Mouse (Mus musculus): ENCODE measurements around the gene Slbp. TPM values are rescaled to one million over a fixed set of nuclear protein-coding genes. Genes with fewer than 3 reads are reported as not detected.
A peak's percentile ranks its signal among the peaks of the same experiment; 100 is the strongest.

The Slbp gene
- polyA plus RNA-seq, 1 experiment = 87.4 TPM

- DNase-seq = no peak
- Histone ChIP-seq H3K27me3 (ENCODE audit: control insufficient read depth, insufficient read depth, low read length) (no peaks in the 10 kb centered on the region), H3K27ac (ENCODE audit: control insufficient read depth, insufficient read depth, low read length) (no peak overlapping the region), H3K4me3 (ENCODE audit: control insufficient read depth, insufficient read depth, low read length) (peak overlapping the region; percentile 60), H3K4me1 (replicated peaks; ENCODE audit: control insufficient read depth, insufficient read depth, low read length) (peaks cover 10% of the 10 kb centered on the region), H3K36me3 (ENCODE audit: control insufficient read depth, insufficient read depth, low read length) (0 out of 2 replicates have a peak, but pooled peaks cover 4% of the 10 kb centered on the region)
- WGBS = under 1% methylated on average over 26 of the region's 26 CpGs
- TF ChIP-seq CTCF (IDR thresholded peaks at IDR 0.05; ENCODE audit: borderline replicate concordance, control insufficient read depth, extremely low read depth, insufficient read depth, low read length, poor library complexity) = no peak
- no peak for TF ChIP-seq POLR2A (IDR thresholded peaks at IDR 0.05; ENCODE audit: control insufficient read depth, extremely low read depth, insufficient read depth, low read length, poor library complexity)
These were observed 6.3 kb upstream of the Slbp start for GRCm38 (mm10) chr5:33658664-33659050.

DNA sequence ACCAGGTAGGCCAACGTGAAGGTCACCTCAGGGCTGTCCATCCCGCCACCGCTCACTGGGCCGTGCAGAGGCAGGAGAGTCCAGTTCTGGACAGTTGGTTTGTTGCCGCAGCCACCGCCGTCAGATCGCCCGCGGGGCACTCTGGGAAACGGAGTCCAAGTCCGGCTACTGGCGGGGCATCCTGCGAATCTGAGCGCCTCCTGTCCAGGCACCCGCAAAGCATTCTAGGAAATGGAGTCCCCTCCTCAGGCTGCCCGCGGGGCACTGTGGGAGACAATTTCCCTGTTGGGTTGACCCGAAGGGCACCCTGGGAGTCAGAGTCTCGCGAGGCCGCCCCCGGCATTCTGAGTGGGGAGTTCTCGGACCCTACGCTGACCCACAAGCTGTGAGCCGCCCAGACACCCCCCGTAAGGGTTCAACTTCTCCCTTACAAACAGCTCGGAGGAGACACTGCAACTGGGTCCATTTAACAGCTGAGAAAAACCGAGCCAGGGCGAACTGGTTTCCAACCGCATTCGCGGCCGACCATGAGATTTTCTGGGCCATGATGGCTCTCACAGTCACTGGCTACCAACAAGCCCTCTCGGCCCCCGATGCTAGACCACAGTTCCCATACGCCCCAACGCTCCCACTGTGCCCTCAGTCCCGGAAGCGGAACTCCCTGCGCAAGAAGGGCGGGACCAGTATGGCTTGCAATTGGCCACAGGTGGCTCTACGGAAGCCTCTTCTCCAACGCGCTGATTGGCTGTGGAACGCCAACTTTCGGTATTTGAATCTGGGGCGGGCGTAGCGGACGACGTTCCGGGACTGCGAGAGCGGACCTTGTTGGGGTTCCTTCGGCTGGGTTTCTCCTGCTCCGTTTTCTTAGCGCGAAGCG is 5.7 kb upstream of the Slbp start, which contains the start of the genes Tacc3 and Tmem129:
TSS of gene Tacc3 (plus strand) at position 342 of the 877 bp plus-strand sequence.
TSS of gene Tmem129 (minus strand) at position 630 of the 877 bp plus-strand sequence.
- under 1% methylated on average over 60 of the region's 60 CpGs for WGBS
- H3K36me3 ChIP-seq (ENCODE audit: control insufficient read depth, insufficient read depth, low read length) = 0 out of 2 replicates have a peak, but pooled peaks cover 4% of the 10 kb centered on the region

GRCm38 (mm10) chr5:33657251-33657786 is 4.9 kb upstream of the Slbp start:
- no peak for DNase-seq
- WGBS = under 1% methylated on average over 32 of the region's 32 CpGs
- peak overlapping the region; percentile 37 for H3K27ac ChIP-seq (ENCODE audit: control insufficient read depth, insufficient read depth, low read length)
- no peaks in the 10 kb centered on the region for H3K36me3 ChIP-seq (ENCODE audit: control insufficient read depth, insufficient read depth, low read length)
- TF ChIP-seq POLR2A (IDR thresholded peaks at IDR 0.05; ENCODE audit: control insufficient read depth, extremely low read depth, insufficient read depth, low read length, poor library complexity) = no peak
- TF ChIP-seq CTCF (IDR thresholded peaks at IDR 0.05; ENCODE audit: borderline replicate concordance, control insufficient read depth, extremely low read depth, insufficient read depth, low read length, poor library complexity) = no peak
- H3K4me1 ChIP-seq (replicated peaks; ENCODE audit: control insufficient read depth, insufficient read depth, low read length) = peaks cover 13% of the 10 kb centered on the region
- H3K27me3 ChIP-seq (ENCODE audit: control insufficient read depth, insufficient read depth, low read length) = no peaks in the 10 kb centered on the region
- H3K4me3 ChIP-seq (ENCODE audit: control insufficient read depth, insufficient read depth, low read length) = peak overlapping the region; percentile 74

More for the DNA sequence above, 5.7 kb upstream of the Slbp start, which contains the start of the genes Tacc3 and Tmem129:
- Histone ChIP-seq H3K4me1 (replicated peaks; ENCODE audit: control insufficient read depth, insufficient read depth, low read length) (peaks cover 10% of the 10 kb centered on the region), H3K4me3 (ENCODE audit: control insufficient read depth, insufficient read depth, low read length) (peak within 1 kb of the TSS; percentile 74), H3K27me3 (ENCODE audit: control insufficient read depth, insufficient read depth, low read length) (no peaks in the 10 kb centered on the region), H3K27ac (ENCODE audit: control insufficient read depth, insufficient read depth, low read length) (peak within 1 kb of the TSS; percentile 81)
- no peak for TF ChIP-seq CTCF (IDR thresholded peaks at IDR 0.05; ENCODE audit: borderline replicate concordance, control insufficient read depth, extremely low read depth, insufficient read depth, low read length, poor library complexity)
- TF ChIP-seq POLR2A (IDR thresholded peaks at IDR 0.05; ENCODE audit: control insufficient read depth, extremely low read depth, insufficient read depth, low read length, poor library complexity) = peak; percentile 62; the same call in 1 of the 2 replicates
- peak; percentile 97 for DNase-seq

DNA sequence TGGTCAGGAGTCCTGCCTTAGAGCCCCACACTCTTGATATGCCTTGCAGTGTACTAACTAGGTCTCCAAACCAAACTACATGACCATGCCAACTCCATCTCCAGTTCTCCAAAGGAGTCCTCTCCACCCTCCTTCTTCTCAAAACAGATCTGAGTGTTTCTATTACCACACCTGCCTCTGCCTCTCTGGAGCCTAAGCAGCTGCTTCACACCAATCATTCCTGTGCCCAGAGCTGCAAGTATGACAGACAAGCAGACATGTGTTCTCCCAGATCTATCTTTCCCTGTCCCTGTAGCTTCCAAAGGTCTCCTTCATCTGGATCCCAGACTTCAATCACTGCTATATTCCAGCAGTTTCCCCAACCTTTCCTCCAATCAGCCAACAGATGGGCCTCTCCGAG is 4.4 kb upstream of the Slbp start:
- WGBS = 33% methylated on average over 1 of the region's 1 CpGs
- H3K4me1 ChIP-seq (replicated peaks; ENCODE audit: control insufficient read depth, insufficient read depth, low read length) = peaks cover 13% of the 10 kb centered on the region

GRCm38 (mm10) chr5:33655251-33655840 is 3.0 kb upstream of the Slbp start:
- 85% methylated on average over 10 of the region's 10 CpGs for WGBS
- Histone ChIP-seq H3K4me1 (replicated peaks; ENCODE audit: control insufficient read depth, insufficient read depth, low read length) (peaks cover 13% of the 10 kb centered on the region), H3K36me3 (ENCODE audit: control insufficient read depth, insufficient read depth, low read length) (no peaks in the 10 kb centered on the region), H3K27ac (ENCODE audit: control insufficient read depth, insufficient read depth, low read length) (no peak overlapping the region), H3K4me3 (ENCODE audit: control insufficient read depth, insufficient read depth, low read length) (no peak overlapping the region), H3K27me3 (ENCODE audit: control insufficient read depth, insufficient read depth, low read length) (no peaks in the 10 kb centered on the region)
- no peak for DNase-seq
- TF ChIP-seq POLR2A (IDR thresholded peaks at IDR 0.05; ENCODE audit: control insufficient read depth, extremely low read depth, insufficient read depth, low read length, poor library complexity) = no peak
- no peak for TF ChIP-seq CTCF (IDR thresholded peaks at IDR 0.05; ENCODE audit: borderline replicate concordance, control insufficient read depth, extremely low read depth, insufficient read depth, low read length, poor library complexity)

More for the DNA sequence above, 4.4 kb upstream of the Slbp start:
- H3K27ac ChIP-seq (ENCODE audit: control insufficient read depth, insufficient read depth, low read length) = no peak overlapping the region
- no peak for DNase-seq
- TF ChIP-seq CTCF (IDR thresholded peaks at IDR 0.05; ENCODE audit: borderline replicate concordance, control insufficient read depth, extremely low read depth, insufficient read depth, low read length, poor library complexity) = no peak
- TF ChIP-seq POLR2A (IDR thresholded peaks at IDR 0.05; ENCODE audit: control insufficient read depth, extremely low read depth, insufficient read depth, low read length, poor library complexity) = no peak
- peak overlapping the region; percentile 74 for H3K4me3 ChIP-seq (ENCODE audit: control insufficient read depth, insufficient read depth, low read length)
- no peaks in the 10 kb centered on the region for H3K36me3 ChIP-seq (ENCODE audit: control insufficient read depth, insufficient read depth, low read length)
- no peaks in the 10 kb centered on the region for H3K27me3 ChIP-seq (ENCODE audit: control insufficient read depth, insufficient read depth, low read length)

DNA sequence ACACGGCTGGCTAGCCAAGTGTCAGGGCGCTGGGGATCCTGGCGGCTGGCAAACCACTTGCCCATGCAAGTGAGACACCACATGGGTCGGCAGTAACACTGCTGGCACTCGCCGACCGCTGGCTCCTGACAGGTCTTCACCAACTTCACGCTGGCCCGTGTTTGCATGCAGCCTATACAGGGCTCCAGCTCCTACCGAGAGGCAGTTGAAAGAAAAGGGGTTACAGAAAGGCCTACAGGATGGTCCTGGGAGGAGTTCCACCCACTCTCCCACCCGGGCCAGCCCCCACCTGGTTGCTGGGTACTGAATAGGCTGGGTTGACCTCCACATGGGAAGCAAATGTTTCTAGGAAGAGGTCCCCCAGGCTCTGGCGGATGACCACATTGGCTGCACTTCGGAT is 2.0 kb upstream of the Slbp start:
- Histone ChIP-seq H3K27me3 (ENCODE audit: control insufficient read depth, insufficient read depth, low read length) (no peaks in the 10 kb centered on the region), H3K4me3 (ENCODE audit: control insufficient read depth, insufficient read depth, low read length) (no peak overlapping the region), H3K36me3 (ENCODE audit: control insufficient read depth, insufficient read depth, low read length) (no peaks in the 10 kb centered on the region; the same call in 1 of the 2 replicates), H3K27ac (ENCODE audit: control insufficient read depth, insufficient read depth, low read length) (no peak overlapping the region), H3K4me1 (replicated peaks; ENCODE audit: control insufficient read depth, insufficient read depth, low read length) (peaks cover 13% of the 10 kb centered on the region)
- WGBS = 98% methylated on average over 13 of the region's 13 CpGs
- TF ChIP-seq POLR2A (IDR thresholded peaks at IDR 0.05; ENCODE audit: control insufficient read depth, extremely low read depth, insufficient read depth, low read length, poor library complexity) = no peak
- DNase-seq = no peak
